Mouse (Mus musculus) olfactory bulb, adult 2 months (tissue): ENCODE results near the gene Vezt.

Experiments used
- CTCF ChIP-seq: fragments of 200-500 bp; IDR thresholded peaks from 2 replicates; pipeline ENCODE4 v1.5.1; 2012; ENCODE audit warnings: low read depth, mild to moderate bottlenecking, low read length, moderate library complexity; ENCODE audit not compliant: insufficient read depth
- POLR2A ChIP-seq: fragments of 200-500 bp; IDR thresholded peaks from 2 replicates; pipeline ENCODE4 v1.6.1; 2012; ENCODE audit warnings: mild to moderate bottlenecking, low read depth, low read length, moderate library complexity; ENCODE audit not compliant: insufficient read depth

GRCm38 (mm10) chr10:94000223-94000622 is 35.4 kb downstream of the Vezt start:
- TF ChIP-seq CTCF (no peak), POLR2A (no peak)
